Mouse (Mus musculus) cerebellum, adult 11-12 months (tissue): ENCODE measurements at regions not wholly inside any gene's neighbourhood (a gene's known extent, or its start where the extent isn't known, plus 50 kb on each side); places are given as distances from the start of the nearest gene placed in this dataset.
"Not testable (repeated sequence)": the region's sequence is repeated elsewhere in the genome, so short reads cannot be mapped to it uniquely, and the experiment has no call there.

Source experiments
- DNase-seq: peaks from one replicate; pipeline ENCODE4 v3.0.0; 2022

DNA sequence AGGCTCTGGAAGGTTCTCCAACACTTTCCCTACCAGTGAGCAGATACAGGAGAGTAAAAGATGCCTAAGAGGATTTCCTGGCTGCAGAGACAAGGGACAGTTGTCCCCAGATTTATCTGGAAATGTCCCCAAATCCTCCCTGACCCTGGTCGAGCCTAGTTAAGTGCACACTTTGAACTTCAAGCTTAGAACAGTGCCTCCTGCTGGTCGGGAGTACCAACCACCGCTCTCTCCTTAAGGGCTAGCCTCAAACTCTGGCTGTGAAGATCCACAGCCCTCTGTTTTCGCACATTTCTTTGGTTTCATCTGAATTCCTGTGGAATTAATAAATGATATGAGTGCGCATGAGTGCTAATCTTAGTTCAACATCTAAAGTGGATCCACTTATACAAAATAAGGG, 146.1 kb upstream of the Sfswap start:
- no peak for DNase-seq

- DNase-seq: peak; percentile 91
Measured at GRCm38 (mm10) chr5:129361527-129361926, 139.5 kb upstream of the Sfswap start.

DNA sequence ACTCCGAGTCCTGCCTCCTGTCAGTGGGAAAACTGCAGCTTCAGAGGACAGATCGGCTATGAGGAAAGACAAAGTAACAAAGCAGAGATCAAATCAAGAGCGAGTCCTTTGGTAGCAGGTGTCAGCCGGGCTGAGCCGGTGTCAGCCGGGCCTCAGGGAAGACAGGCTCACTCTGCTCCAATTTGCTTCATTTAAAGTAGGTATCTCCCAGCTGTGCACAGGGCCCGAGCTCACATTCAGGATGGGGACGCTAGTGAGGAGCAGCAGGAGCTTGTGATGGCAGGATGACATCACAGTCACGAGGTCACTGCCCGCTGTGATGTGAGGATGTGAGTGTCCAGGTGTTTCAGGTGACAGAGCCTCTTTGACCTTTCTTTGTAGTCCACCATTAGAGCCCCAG, 137.8 kb upstream of the Sfswap start:
- no peak for DNase-seq

- DNase-seq: no peak
Measured at GRCm38 (mm10) chr5:129365026-129365425, 136.0 kb upstream of the Sfswap start.

DNA sequence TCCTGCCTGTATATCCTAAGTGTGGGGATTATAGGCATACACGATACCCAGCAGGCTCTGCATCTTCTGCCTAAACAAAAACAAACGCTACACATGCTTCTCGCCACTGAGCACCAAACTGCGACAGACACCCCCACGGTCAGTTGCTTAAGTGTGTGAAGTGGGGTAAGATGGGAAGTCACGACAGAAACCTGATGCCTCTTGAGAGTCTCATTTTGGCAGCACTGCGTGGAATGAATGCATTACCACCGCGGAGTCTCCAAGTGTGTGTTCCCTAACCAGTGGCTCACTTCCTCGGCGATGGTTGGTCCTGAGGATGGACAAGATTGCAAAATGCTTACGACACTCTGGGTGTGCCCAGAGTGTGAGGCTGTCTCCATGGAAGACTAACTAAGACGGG, 133.8 kb upstream of the Sfswap start:
- no peak for DNase-seq

- DNase-seq: no peak
Measured at GRCm38 (mm10) chr5:129380861-129381260, 120.2 kb upstream of the Sfswap start.

GRCm38 (mm10) chr5:129384976-129385375, 116.0 kb upstream of the Sfswap start:
- DNase-seq: no peak

DNA sequence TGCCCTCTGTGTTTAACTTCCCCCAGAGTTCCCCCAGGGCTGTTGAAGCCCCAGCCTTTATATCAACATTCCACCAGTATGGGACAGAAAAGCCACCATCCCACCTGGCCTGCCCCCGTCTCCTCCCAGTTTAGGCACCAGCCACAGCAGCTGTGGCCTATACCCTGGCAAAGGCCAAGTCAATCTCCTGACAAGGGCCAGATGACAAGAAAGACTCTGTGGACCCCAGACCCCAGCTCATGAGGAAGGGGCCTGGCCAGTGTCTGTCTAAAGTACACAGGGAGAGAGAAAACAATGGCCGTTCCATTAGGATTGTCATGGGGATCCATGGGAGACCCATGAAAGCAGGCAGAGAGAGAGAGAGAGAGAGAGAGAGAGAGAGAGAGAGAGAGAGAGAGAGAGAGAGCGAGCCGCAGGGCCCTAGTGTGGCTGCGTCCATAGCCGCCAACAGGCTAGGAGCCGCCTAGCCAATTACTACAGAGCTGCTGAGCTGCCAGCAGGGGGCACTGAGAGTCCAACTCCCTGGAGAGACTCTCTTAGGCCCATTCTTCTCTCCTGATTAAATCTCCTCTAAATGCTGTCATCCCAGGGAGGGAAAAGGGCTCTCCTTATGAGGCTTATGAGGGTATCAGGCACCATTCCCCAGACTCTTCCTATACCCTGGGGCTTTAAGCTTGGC, 114.9 kb upstream of the Sfswap start:
- DNase-seq: peak; percentile 46

DNA sequence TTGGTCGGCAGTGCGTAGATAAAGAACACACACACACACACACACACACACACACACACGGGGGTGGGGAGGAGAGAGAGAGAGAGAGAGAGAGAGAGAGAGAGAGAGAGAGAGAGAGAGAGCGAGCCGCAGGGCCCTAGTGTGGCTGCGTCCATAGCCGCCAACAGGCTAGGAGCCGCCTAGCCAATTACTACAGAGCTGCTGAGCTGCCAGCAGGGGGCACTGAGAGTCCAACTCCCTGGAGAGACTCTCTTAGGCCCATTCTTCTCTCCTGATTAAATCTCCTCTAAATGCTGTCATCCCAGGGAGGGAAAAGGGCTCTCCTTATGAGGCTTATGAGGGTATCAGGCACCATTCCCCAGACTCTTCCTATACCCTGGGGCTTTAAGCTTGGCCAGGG, 114.3 kb upstream of the Sfswap start:
- not testable (repeated sequence) for DNase-seq

DNA sequence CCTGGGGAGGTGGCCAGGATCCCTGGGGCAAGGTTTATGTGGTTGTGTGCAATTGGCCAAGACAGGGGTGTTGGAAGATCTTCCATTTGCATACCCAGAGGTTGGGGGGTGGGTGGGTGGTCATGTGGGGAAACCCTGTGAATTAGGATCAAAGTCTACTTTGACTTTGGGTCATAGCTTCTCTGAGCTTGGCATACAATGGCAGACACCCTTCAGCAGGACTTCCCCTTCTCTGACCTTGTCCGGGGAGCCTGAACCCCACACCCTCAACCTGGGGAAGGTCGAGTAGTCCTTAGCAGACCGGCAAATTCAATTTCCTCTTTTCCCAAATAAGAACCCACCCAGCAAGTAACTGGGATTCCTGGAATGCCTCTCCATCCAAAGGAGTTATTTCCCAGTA, 113.7 kb upstream of the Sfswap start:
- no peak for DNase-seq

- peak; percentile 93 for DNase-seq
Measured at GRCm38 (mm10) chr5:129390921-129391371, 110.1 kb upstream of the Sfswap start.

DNA sequence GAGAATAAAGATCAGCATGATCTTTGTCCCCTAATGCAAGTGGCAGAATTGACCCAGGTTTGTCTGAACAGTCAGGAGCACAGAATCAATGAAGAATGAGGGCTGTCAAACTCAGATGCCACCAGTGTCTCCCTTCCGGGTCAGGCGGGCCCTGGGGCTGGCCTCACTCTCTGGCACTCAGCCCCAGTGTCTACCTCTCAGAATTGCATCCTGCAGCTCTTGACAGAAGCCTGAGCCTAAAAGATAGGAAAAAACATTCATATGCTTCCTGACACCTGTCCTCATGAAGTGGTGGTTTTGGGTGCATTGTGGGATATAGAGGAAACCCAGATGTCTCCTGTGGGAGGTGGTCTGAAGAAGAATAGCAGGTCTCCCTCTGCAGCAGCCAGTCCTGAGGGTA, 107.9 kb upstream of the Sfswap start:
- DNase-seq: no peak

- DNase-seq: peak; percentile 86
Measured at GRCm38 (mm10) chr5:129393606-129394255, 107.3 kb upstream of the Sfswap start.

DNA sequence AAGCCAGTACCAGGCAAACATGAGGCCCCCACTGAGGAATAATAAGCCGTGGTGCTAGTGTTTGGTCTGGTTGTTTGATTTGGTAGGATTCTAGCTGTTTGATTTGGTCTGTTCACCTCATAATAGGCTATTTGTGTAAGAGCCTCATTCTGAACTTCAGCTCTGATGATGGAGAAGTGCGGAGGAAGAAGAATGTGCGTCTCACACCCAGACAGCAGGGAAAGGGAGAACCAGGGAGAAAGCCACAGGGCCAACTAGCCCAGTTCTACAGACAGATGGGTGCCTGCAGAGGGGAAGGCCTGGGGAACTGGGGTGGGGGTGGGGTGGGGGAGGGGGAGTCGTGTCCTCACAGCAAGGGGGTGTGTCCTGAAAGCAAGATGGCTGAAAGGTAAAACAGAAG, 106.6 kb upstream of the Sfswap start:
- DNase-seq: no peak

DNA sequence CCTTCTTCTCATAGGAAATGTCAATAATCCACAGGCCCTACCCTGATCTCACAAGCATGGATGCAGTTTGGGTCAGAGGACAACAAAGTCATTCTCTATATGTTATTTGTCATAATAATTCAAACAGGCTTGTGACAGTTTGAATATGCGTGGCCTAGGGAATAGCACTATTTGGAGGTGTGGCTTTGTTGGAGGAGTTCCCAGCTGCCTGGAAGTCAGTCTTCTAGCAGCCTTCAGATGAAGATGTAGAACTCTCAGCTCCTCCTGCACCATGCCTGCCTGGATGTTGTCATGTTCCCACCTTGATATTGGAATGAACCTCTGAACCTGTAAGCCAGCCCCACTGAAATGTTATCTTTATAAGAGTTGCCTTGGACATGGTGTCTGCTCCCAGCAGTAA, 103.7 kb upstream of the Sfswap start:
- no peak for DNase-seq

DNA sequence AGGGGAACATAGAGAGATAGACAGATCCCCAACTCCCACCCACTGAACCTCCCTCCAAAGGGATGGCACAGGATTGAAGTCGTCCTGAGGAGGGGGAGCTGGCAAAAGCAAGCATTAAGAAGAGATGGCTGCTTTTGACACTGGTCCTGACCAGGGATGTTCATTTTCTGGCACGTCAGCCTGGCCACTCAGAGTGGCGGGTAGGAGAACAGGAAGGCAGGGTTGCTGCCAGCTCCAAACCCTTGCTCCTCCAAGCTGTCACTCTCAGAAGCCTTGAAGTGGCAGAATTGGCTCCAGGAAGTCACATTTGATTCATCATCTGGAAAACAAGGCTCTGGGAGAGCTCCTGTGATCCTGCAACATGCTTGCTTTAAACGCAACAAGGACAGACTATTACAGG, 94.8 kb upstream of the Sfswap start:
- peak; percentile 52 for DNase-seq

DNA sequence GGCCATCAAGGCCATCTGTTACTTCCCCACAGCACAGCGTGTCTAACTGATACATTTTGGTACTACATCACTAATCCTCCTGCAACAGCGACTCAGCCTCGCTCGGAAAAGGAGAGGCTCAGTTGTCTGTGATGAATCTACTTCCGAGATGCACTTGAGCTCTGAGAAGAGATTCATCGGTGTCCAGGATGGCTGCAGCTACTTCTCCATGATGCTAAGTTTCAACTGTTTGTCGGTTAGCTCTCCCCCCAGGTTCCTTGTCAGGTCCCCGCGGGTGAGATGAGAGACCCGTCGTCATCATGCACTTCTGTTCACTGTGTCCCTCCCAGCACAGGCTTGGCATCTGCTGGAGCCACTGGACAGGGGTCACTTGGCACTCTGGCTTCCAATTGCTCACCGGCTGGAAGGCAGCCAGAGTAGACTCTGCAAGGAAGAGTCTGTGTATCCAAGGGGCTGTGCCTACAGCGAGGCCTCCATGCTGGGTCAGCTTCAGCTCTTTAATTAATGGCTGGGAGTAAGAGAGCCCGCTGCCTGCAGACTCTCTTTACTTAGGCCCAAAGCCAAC, 91.5 kb upstream of the Sfswap start:
- peak; percentile 70 for DNase-seq

DNA sequence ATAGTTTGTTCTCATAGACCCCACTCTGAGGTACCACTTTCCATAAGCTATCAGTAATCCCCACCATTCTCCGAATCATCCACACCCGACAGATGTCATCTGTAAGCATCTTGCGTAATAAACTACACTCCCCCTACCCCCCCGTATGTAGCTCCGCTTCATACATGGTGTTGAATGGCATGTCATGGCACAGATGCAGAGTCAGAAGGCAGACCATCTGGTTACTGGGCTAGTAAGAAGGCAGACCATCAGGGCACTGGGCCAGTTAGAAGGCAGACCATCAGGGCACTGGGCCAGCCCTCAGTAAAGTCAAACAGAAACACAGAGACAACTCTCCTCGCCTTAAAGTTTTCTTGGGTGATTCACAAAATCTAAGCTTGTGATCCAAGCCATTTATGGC, 88.9 kb upstream of the Sfswap start:
- no peak for DNase-seq

- DNase-seq: no peak
Measured at GRCm38 (mm10) chr5:129414960-129415706, 85.9 kb upstream of the Sfswap start.

- peak; percentile 74 for DNase-seq
Measured at GRCm38 (mm10) chr5:129416425-129416824, 84.6 kb upstream of the Sfswap start.

- DNase-seq: no peak
Measured at GRCm38 (mm10) chr5:129417516-129417915, 83.5 kb upstream of the Sfswap start.

DNA sequence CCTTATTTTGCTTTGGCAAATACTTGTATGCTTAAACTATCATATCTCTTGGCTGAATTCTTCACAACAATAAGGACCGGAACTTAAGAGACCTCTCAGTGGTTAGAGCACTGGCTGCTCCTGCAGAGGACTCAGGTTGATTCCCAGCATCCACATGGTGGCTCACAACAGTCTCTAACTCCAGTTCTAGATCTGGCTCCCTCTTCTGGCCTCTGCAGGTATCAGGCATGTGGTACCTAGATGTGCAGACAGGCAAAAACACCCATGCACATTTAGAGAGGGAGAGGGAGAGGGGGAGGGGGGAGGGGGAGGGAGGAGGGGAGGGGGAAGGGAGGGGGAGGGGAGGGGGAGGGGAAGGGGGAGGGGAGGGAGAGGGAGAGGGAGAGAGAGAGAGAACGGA, 80.0 kb upstream of the Sfswap start:
- no peak for DNase-seq

- DNase-seq: no peak
Measured at GRCm38 (mm10) chr5:129429897-129430296, 71.1 kb upstream of the Sfswap start.

GRCm38 (mm10) chr5:129430330-129430729, 70.7 kb upstream of the Sfswap start:
- no peak for DNase-seq
